Mouse (Mus musculus) brain, embryonic 14.5 days (tissue): ENCODE results near the gene Rmnd5b.

Experiments
- CTCF ChIP-seq: fragments of 200-500 bp; IDR thresholded peaks from 2 replicates; pipeline ENCODE4 v1.5.1; 2012; ENCODE audit warnings: inconsistent platforms, mild to moderate bottlenecking, moderate library complexity, borderline replicate concordance; ENCODE audit not compliant: insufficient read depth, insufficient read length; ENCODE audit errors: extremely low read depth
- POLR2A ChIP-seq: fragments of 200-500 bp; IDR thresholded peaks from 2 replicates; pipeline ENCODE4 v1.6.1; 2012; ENCODE audit warnings: mild to moderate bottlenecking, inconsistent platforms, borderline replicate concordance; ENCODE audit not compliant: poor library complexity, insufficient read depth, insufficient read length, severe bottlenecking; ENCODE audit errors: extremely low read depth

DNA sequence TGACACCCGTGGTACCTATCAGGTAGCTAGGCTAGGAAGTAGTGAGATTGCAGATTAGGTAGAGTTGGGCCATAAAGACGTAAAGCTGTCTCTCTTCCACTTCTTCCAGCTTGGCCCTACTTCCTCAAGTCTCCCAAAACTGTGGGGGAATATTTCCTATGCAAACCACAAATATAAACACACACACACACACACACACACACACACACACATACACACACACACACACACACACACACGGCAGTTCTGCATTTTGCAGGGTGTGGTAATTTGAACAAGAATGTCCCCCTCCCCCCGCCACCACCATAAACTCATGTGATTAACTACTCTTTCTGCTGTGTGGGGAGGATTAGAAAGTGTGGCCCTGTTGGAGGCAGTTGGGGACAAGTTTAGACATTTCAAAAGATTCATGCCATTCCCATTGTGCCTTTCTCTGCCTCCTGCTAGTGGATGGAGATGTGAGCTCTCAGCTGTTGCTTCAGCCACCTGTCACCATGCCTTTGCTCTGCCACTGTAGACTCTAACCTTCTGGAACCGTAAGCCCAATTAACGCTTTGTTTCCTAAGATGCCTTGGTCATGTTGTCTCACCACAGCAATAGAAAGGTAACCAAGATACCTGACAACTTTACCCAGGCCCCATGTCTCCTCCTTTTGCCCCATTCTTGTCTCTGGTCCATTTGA, 42.2 kb upstream of the Rmnd5b start:
- no peak for TF ChIP-seq POLR2A
- TF ChIP-seq CTCF: no peak
